Mouse (Mus musculus) bone marrow, adult 2 months (tissue): ENCODE results near the gene S1pr5.

Experiments
- CTCF ChIP-seq: fragments of 200-500 bp; IDR thresholded peaks from 2 replicates; pipeline ENCODE4 v1.5.1; 2011; ENCODE audit warnings: low read length, control low read depth; ENCODE audit not compliant: control insufficient read depth, insufficient read depth
- POLR2A ChIP-seq: fragments of 200-500 bp; IDR thresholded peaks from 2 replicates; pipeline ENCODE4 v1.6.1; 2011; ENCODE audit warnings: low read depth, mild to moderate bottlenecking, control low read depth, low read length, borderline replicate concordance; ENCODE audit not compliant: control insufficient read depth

DNA sequence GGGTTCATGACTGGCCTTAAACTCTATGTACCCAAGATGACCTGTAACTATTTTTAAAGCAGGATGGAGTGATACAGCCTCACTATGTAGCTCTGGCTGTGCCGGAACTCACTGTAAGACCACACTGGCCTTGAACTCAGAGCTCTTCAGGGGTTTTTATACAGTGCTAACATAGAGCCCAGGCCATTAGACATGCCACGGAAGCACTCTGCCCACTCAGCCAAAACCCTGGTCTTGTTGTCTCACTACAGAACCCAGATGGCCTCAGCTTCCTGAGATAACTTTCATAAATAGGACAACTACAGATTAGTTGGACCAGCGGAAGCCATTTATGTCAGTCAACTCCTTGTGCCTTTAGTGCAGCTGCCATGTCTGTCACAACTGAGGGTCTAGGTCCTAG, 26.1 kb upstream of the S1pr5 start:
- no peak for TF ChIP-seq CTCF
- no peak for TF ChIP-seq POLR2A
